Mouse (Mus musculus) liver, postnatal 0 days (tissue): ENCODE measurements around the gene Gm44965.

Source experiments
- CTCF ChIP-seq: sonication (generic); IDR thresholded peaks from 2 replicates; pipeline ENCODE4 v1.5.1; 2016; ENCODE audit warnings: antibody characterized with exemption, low read depth
- EP300 ChIP-seq: IDR thresholded peaks from 2 replicates; pipeline ENCODE4 v1.6.1; 2016; ENCODE audit warnings: antibody characterized with exemption, low read depth, mild to moderate bottlenecking

DNA sequence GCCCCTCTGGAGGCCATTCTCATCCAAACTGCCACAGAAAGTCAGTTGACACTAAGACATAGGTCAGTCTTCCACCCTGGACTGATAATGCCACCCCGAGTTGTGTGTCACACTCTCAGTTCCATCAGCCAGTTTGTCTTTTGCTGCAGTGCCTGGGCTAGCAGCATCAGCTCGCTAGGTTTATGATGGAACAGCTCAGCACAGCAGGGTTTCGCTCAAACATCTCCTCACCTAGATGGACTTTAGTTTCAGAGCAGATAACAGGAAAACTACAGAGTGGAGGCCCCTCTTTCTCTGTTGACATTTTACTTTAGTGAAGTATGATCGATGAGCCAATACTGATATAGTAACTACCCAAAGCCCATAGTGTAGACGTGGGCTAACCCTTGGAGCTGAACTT is 21.0 kb downstream of the Gm44965 start:
- TF ChIP-seq CTCF, result no peak
- TF ChIP-seq EP300, result no peak
